Comparison of ENCODE assay signal across 14 mouse cellular contexts in the genomic region with DNA sequence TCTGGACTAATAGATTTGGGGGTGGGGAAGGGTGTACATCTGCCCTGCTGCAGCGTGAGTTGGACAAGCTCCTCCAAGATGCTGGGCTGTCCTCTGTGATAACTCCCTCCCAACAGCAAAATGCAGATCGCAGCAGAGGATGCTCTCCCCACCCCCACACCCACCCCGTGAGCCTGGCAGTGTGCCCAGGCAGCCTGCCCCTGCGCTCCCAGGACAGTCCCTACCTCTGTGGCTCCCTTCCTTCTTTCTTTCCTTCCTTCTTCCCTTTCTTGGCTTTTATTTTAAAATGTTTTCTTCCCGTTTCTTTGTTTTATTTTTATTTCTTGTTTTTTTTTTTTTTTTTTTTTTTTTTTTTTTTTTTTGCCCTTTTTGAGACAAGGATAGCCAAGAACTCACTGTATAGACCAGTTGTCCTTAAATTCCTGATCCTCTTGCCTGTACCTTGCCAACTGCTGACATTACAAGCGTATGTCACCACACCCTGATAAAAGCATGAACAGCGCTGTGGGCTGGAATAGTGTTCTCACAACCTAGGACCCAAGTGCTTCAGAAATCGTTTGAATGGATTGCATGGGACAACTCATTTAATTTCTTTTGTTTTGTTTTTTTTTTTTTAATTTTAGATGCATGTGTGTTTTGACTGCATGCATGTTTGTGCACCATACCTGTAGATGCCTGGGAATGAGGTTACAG. TPM values are rescaled to one million over a fixed set of nuclear protein-coding genes. Genes with fewer than 3 reads are reported as not detected.
DNase-seq lines count a peak whose midpoint lies in the region; TF ChIP-seq lines count a peak whose summit lies in the region.
"Had no signal": no experiment of that assay in that cellular context is flagged by ENCODE, and none has a peak within 500 bp of the region (broad histone marks: within the 10 kb centered on the region; RNA-seq: fewer than 3 reads in every experiment).

No protein-coding gene starts in this region.

- no peak for TF ChIP-seq POLR2A in brain, embryonic 14.5 days (IDR thresholded peaks at IDR 0.05; ENCODE audit: borderline replicate concordance, extremely low read depth, insufficient read depth, insufficient read length, poor library complexity, severe bottlenecking)

- peak overlapping the region; percentile 87 for H3K27ac ChIP-seq in layer of hippocampus, adult 2 months
- H3K27ac ChIP-seq: heart, embryonic 15.5 days; limb, embryonic 10.5 days; liver, embryonic 12.5 days; lung, embryonic 15.5 days had no signal

- no peak for DNase-seq in layer of hippocampus, adult 2 months (ENCODE audit: low spot score in 2 of 2)
- DNase-seq in layer of hippocampus, adult 8-10 months (ENCODE audit: low spot score in 2 of 2) = no peak
- DNase-seq in MN1 (ENCODE audit: low spot score) = peak; percentile 82
- DNase-seq in brain, embryonic 14.5 days (ENCODE audit: low read depth) = peak; percentile 65
- peak; percentile 76 to 88 for DNase-seq in cerebellum, postnatal 25 days
- DNase-seq in urinary bladder, adult 18-20 months (ENCODE audit: low spot score in 2 of 2) = no peak
- no peak for DNase-seq in frontal cortex, postnatal 25 days (ENCODE audit: low spot score in 2 of 2)
- DNase-seq: heart, adult 11 months; layer of hippocampus, postnatal 36 days had no signal

- TF ChIP-seq CTCF in layer of hippocampus, adult 2 months (conservative IDR thresholded peaks at IDR 0.05) = no peak
- no peak for TF ChIP-seq CTCF in brain, embryonic 14.5 days (IDR thresholded peaks at IDR 0.05; ENCODE audit: borderline replicate concordance, extremely low read depth, insufficient read depth, insufficient read length)

- H3K4me3 ChIP-seq in layer of hippocampus, adult 2 months = peak overlapping the region; percentile 55
- H3K4me3 ChIP-seq: heart, embryonic 15.5 days; limb, embryonic 10.5 days; liver, embryonic 12.5 days; lung, embryonic 15.5 days had no signal

RNA-seq across cellular contexts. Expression of a gene that starts 1.6 kb away (rescaled TPM):
- 10 to 100 TPM; 54.0 to 57.7 TPM for total RNA-seq in layer of hippocampus, adult 2 months (2021)
- 10 to 100 TPM; 35.4 to 39.1 (median 37.8) TPM for total RNA-seq in layer of hippocampus, adult 8-10 months (2022)
- polyA plus RNA-seq in brain, embryonic 14.5 days (2012; rRNA removed) = 109 and 122 TPM in 2 replicates
- total RNA-seq: megakaryocyte progenitor cell, adult 5-6 weeks had no signal

Comparison
In these comparisons a context has a peak if more than half of its experiments do, and no peak if none do; other contexts are left out.
1. DNase-seq: peak in MN1 (single experiment), brain, embryonic 14.5 days (single experiment) and cerebellum, postnatal 25 days (2 of 2); none in layer of hippocampus, adult 2 months (0 of 2), layer of hippocampus, adult 8-10 months (0 of 2), urinary bladder, adult 18-20 months (0 of 2) and frontal cortex, postnatal 25 days (0 of 2).